Mouse (Mus musculus): ENCODE results near the gene Arhgef2. TPM values are rescaled to one million over a fixed set of nuclear protein-coding genes. Genes with fewer than 3 reads are reported as not detected.
A peak's percentile ranks its signal among the peaks of the same experiment; 100 is the strongest.

Arhgef2 gene
- total RNA-seq, 2 experiments from 2014 or later, result 41.9 to 96.0 TPM

DNA sequence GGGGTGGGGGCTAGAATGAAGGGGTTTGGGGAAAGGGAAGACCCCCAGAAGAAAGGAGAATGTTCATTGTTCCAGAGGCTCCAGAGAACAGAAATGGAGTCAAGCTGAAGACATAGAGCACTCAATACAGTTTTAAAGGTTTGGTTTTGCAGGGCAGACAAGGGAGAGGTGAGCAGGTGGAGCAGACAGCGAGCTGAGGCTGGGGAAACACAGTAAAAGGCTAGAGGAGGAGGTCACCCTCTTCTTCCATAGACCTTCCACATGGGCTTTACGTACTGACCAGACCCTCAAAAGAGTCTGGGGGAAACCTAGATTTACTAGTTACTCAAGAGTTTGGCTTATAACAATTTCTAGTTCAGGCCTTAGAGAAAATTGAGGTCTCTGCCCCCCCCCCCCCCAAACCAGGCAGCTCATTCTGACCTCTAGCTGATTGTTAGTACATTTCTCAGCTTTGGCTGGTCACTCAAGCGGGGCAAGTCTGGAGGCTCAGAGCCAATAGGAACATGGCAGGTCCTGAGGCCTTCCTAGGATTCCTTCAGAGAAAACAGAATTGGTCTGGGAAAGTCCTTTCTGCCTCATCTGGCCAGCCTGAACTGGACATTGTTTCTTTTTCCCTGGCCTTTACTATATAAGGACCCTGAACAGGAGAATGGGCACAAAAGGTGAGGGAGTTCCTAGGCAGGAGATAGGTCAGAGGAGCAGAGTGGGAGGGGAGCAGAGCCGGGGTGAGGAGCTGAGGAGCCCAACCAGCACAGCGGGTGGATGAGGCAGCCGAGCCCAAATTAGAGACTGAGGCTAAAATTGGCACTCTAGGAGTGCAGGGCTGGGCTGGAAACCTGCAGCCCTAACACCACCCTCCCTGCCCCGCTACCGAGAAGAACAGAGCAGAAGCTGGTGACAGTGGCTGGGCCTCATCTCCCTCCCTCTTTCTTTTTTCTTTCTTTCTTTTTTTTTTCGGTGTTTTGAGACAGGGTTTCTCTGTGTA, 13.6 kb downstream of the Arhgef2 start:
- no peak for ATAC-seq (replicated peaks; ENCODE audit: low FRiP score, low TSS enrichment, poor library complexity, severe bottlenecking)

- no peak for ATAC-seq (replicated peaks; ENCODE audit: low FRiP score, low TSS enrichment, poor library complexity, severe bottlenecking)
Measured at GRCm38 (mm10) chr3:88620146-88620991, 14.6 kb downstream of the Arhgef2 start.

GRCm38 (mm10) chr3:88620992-88621536, 15.3 kb downstream of the Arhgef2 start:
- peak; percentile 50 for ATAC-seq (replicated peaks; ENCODE audit: low FRiP score, low TSS enrichment, poor library complexity, severe bottlenecking)

- no peak for ATAC-seq (replicated peaks; ENCODE audit: low FRiP score, low TSS enrichment, poor library complexity, severe bottlenecking)
Measured at GRCm38 (mm10) chr3:88621537-88622112, 15.9 kb downstream of the Arhgef2 start.

DNA sequence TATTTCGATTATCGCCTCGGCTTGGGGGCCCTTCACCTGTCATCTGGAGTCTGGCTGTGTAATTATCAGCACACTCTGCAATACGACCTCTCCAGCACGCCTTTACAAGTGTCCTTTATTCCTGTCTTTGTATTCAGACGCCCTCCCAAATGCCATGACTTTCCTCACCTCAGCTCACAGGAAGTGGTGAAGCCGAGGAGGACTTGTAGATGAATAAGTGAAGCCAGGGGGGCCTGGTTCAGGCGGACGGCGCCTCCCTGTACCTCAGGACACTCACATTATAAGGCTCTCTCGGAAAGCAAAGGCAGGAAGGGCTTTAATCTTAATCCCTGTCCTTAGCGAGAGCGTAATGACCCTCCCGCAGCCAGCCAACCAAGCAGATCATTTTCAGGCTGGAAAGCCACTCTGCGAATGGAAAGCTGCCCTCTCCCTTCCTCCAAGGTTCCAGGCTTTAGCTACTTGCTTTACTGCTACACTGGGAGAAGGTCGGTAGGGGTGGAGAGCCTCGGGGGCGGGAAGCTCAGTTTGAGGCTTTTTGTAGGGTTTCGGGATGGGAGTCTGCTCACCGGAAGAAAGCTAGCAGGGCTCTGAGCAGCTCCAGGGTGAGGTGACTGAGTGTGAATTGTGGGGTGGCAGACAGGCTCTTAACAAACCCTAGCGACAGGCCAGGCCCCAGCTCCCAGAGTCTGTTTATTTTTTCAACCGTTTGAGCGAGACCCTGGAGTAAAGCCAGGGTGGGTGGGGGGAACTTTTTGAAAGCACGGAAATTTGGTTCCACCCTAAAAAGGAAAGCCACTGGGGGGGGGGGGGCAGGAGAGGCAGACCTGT, 16.6 kb downstream of the Arhgef2 start:
- ATAC-seq (replicated peaks; ENCODE audit: low FRiP score, low TSS enrichment, poor library complexity, severe bottlenecking), result no peak

GRCm38 (mm10) chr3:88622941-88623345, 17.2 kb downstream of the Arhgef2 start:
- no peak for ATAC-seq (replicated peaks; ENCODE audit: low FRiP score, low TSS enrichment, poor library complexity, severe bottlenecking)

DNA sequence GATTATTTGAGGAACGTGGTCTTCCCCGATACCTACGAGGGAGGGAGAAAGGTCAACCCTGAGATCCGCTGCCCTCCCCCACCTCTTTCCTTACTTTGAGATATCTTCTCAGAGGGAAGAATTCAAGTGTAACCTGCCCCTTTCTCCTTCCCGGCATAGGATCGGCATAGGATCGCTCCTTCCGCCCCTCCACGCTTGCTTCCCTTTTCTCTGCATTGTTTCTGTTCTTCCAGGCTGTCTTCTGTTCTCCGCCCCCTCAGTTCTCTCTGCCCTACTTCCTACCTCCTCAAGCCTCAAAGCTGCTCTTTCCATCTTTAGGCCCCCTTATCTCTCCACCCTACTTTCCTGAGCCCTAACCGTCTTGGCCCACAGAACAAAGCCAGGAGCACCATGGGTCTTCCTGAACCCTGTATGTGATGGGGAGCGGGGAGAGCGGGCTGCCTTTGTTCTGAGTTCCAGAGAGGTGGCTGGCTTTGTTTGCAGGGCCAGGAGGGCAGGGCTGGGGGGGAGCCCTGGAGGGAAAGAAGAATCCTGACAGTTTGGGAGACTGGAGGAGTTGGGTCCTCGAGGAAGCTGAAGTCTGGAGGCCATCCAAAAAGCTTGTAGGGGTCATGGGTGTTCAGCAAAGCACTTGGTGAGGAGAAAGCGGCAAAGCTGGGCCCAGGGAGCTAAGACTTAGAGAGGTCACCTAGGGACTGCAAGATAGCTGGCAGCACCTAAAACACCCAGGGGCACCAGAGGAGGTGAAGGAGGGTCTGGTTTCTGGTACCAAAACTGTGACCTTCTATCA, 17.8 kb downstream of the Arhgef2 start:
- ATAC-seq (replicated peaks; ENCODE audit: low FRiP score, low TSS enrichment, poor library complexity, severe bottlenecking), result 0 out of 2 replicates have a peak, but pooled peaks have one; percentile 10

DNA sequence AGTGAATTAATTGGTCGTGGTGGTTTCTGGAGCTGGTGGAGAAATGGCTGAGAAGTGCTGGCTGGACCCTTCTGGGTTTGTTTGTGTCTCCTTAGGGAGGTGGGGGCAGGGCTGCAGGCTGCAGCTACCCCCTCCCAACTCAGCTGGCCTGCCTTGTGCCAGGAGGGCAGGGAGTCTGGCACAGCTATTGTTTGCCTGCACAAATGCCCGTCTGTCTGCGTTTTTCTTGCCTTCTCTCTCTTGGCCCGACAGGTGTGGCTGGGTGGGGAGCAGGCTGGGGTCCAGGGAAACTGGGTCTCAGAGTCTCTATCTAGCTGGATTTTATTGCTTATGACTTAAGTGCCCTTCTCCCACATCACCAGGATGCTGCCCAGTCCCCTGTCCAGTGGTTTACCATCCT, 18.6 kb downstream of the Arhgef2 start:
- no peak for ATAC-seq (replicated peaks; ENCODE audit: low FRiP score, low TSS enrichment, poor library complexity, severe bottlenecking)

DNA sequence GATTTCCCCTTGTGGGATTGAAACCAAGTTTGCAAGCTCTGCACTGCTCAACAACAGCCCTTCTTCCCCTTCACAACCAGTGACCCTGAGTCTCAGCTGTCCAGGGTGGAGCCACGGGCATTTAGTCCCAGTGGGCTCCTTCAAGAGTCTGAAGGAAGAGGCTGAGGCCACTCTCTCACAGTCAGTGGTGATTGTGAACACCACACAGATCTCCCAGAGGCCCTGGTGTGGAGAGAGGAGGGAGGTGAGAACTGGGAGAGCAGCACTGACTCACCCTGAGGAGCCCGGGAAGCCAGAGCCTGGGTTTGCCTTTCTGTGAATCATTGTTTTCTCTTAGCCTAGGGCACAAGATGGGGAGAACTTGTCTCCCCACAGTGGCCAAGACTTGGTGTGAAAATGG, 19.2 kb downstream of the Arhgef2 start:
- no peak for ATAC-seq (replicated peaks; ENCODE audit: low FRiP score, low TSS enrichment, poor library complexity, severe bottlenecking)

- ATAC-seq (replicated peaks; ENCODE audit: low FRiP score, low TSS enrichment, poor library complexity, severe bottlenecking), result no peak
Measured at GRCm38 (mm10) chr3:88625531-88625930, 19.8 kb downstream of the Arhgef2 start.

DNA sequence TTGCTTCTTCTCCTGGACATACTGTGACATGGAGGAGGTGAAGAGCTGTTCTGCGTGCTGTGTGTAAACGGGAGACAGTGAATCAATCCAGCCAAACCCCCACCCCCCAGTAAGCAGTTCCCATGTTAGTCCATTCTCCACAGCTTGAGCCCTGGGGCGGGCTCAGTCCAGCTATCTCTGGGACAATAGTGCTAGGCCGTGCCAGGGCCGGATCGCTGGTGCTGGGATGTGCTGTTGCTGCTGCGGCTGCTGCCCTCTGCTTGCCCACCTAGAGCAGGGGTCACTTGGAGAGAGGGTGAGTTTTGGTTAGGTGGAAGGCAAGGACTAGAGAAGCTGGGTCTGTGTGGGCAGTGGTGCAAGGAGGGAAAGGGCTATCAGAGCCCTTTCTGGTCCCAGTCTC, 20.6 kb downstream of the Arhgef2 start:
- no peak for ATAC-seq (replicated peaks; ENCODE audit: low FRiP score, low TSS enrichment, poor library complexity, severe bottlenecking)

- ATAC-seq (replicated peaks; ENCODE audit: low FRiP score, low TSS enrichment, poor library complexity, severe bottlenecking), result peak; percentile 61
Measured at GRCm38 (mm10) chr3:88627114-88627513, 21.3 kb downstream of the Arhgef2 start.

DNA sequence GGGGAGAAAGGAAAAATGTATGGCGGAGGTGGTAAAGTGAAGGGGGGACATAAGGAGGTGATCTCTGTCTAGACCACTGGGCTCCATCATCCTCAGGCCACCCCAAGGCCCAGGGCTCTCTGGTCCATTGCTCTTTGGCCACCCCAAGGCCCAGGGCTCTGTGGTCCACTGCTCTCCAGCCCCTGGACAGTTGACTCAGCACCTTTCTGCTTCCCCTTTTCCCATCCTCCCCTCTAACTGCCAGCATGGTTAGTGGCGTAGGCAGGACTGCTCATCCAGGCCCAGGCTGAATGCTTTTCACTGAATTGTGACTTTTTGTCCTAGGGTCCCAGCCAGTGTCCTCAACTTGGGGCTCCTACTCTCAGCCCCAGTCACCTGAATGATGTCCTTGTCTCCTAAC, 21.8 kb downstream of the Arhgef2 start:
- ATAC-seq (replicated peaks; ENCODE audit: low FRiP score, low TSS enrichment, poor library complexity, severe bottlenecking), result no peak

DNA sequence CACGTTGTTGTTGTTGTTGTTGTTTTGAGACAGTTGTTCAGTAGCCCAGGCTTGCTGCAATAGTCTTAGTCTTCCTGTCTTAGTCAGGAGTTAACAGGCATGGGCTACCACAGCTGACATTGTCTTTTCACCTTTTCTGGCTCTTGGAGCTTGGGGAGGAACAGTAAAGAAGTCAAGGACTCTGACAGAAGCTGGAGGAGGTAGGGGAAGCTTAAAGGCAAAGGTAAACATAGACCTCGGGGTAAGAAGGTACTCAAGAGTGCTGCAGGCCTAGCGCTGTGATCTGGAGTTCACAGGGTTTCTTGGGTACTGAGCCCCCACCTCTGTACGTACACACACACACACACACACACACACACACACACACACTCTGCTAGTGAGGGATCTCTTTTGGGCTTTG, 23.0 kb downstream of the Arhgef2 start:
- ATAC-seq (replicated peaks; ENCODE audit: low FRiP score, low TSS enrichment, poor library complexity, severe bottlenecking), result no peak

DNA sequence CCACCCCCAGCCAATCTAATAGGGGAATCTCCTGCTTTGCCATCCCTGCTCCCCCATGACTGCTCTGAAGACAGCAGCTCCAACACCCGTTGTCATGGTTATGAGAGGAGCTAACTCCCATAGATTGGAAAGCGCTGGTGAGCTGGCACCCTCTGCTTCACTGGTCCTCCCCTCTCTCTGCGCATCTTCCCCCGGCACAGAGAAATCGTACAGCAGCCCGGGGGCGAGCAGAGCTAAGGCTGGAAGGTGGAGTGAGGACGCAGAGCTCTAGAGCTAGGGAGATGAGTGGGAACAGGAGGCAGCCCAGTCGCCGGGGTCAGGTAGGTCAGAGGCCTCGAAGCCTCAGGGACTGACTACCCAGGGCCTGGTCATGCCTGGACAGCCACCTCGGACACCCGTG, 23.5 kb downstream of the Arhgef2 start:
- no peak for ATAC-seq (replicated peaks; ENCODE audit: low FRiP score, low TSS enrichment, poor library complexity, severe bottlenecking)

DNA sequence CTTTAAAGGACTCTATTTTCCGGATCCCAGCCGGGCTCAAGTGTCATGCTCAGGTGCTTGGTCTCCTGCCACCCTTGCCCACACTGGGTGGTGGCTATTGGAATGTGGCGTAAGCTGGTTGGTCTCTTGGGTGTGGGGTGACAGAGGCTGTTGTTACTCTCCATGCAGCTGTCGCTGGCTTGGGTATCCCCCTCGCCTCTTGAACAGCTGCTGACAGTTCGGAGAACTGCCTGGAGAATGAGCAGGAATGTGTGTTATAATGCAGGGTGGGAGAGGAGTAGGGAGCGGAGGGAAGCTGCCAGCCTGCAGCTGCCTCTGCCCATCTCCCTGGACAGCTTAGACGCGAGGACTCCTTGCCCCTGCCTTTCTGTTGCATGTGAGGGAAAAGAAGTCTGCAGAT, 24.3 kb downstream of the Arhgef2 start:
- no peak for ATAC-seq (replicated peaks; ENCODE audit: low FRiP score, low TSS enrichment, poor library complexity, severe bottlenecking)

DNA sequence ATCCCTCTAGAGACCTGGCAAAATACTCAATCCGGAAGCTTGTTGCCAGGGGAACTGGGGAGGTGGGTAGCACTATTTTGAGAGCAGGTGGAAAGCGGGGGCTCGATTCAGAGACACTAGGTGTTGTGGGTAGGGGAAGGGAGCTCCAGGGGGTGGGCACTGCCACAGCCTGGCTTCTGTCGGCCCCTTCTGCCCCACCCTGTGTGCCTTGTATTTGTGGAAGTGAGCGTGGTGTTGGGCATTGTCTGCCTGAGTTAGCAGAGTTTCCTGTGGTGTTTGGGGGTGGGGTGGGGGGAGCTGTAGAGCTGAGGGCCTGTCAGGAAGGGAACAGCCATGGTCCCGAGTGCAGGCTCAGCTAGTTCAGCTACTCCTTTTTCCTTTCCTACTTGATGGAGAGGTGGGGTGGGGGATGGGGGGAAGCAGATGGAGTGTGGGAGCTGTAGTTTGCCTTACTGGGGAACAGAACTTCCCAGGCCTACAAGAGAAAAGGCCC, 25.1 kb downstream of the Arhgef2 start:
- ATAC-seq (replicated peaks; ENCODE audit: low FRiP score, low TSS enrichment, poor library complexity, severe bottlenecking), result no peak

Measured in megakaryocyte-erythroid progenitor cell, adult 5-6 weeks (primary cell).